Mouse (Mus musculus) embryonic facial prominence, embryonic 13.5 days (tissue): ENCODE measurements around the gene Slc25a29. TPM values are rescaled to one million over a fixed set of nuclear protein-coding genes. Genes with fewer than 3 reads are reported as not detected.
"Not testable (repeated sequence)": the region's sequence is repeated elsewhere in the genome, so short reads cannot be mapped to it uniquely, and the experiment has no call there.

ENCODE experiments used
- ATAC-seq: fragments of 200-750 bp; cut with Nextera tagmentation; 2 replicates; pipeline ENCODE4 v1.8.0; 2017; ENCODE audit warnings: low read depth; ENCODE audit not compliant: insufficient number of reproducible peaks, insufficient read depth, low FRiP score, low TSS enrichment
- H3K27ac ChIP-seq: fragments of 300-500 bp; sonication (generic); 2 replicates; pipeline ENCODE4 v1.5.1; 2015; ENCODE audit warnings: moderate library complexity, mild to moderate bottlenecking, inconsistent platforms
- H3K27me3 ChIP-seq: fragments of 300-500 bp; sonication (generic); 2 replicates; pipeline ENCODE4 v1.6.1; 2015; ENCODE audit warnings: mild to moderate bottlenecking, inconsistent platforms
- H3K36me3 ChIP-seq: fragments of 300-500 bp; sonication (generic); 2 replicates; pipeline ENCODE4 v1.6.1; 2015; ENCODE audit warnings: mild to moderate bottlenecking, inconsistent platforms
- H3K4me1 ChIP-seq: fragments of 300-500 bp; sonication (generic); 2 replicates; pipeline ENCODE4 v1.6.1; 2015; ENCODE audit warnings: inconsistent platforms
- H3K4me2 ChIP-seq: fragments of 300-500 bp; sonication (generic); 2 replicates; pipeline ENCODE4 v1.6.1; 2015; ENCODE audit warnings: moderate library complexity, mild to moderate bottlenecking, inconsistent platforms
- H3K4me3 ChIP-seq: fragments of 300-500 bp; sonication (generic); 2 replicates; pipeline ENCODE4 v1.5.1; 2015; ENCODE audit warnings: mild to moderate bottlenecking, inconsistent platforms
- H3K9ac ChIP-seq: fragments of 300-500 bp; sonication (generic); 2 replicates; pipeline ENCODE4 v1.6.1; 2015; ENCODE audit warnings: mild to moderate bottlenecking, inconsistent platforms
- H3K9me3 ChIP-seq: fragments of 300-500 bp; sonication (generic); 2 replicates; pipeline ENCODE4 v1.6.1; 2016; ENCODE audit warnings: inconsistent platforms
- WGBS: fragments of 180-500 bp; shearing (Covaris S2); methylation state at CpG from one replicate; pipeline ENCODE4 v1.1.7; 2015; ENCODE audit warnings: mixed read lengths; 5-methylcytosine and 5-hydroxymethylcytosine counted together
- polyA plus RNA-seq: library from polyadenylated mRNA; unstranded; fragments of >200 nt; fragmentation: Nextera tagmentation; extraction: Ambion mirVana; gene quantifications from 2 replicates; pipeline ENCODE4 v1.2.1, GENCODE M21; 2015

Gene Slc25a29
- polyA plus RNA-seq, 1 experiment from 2014 or later = 15.8 TPM

DNA sequence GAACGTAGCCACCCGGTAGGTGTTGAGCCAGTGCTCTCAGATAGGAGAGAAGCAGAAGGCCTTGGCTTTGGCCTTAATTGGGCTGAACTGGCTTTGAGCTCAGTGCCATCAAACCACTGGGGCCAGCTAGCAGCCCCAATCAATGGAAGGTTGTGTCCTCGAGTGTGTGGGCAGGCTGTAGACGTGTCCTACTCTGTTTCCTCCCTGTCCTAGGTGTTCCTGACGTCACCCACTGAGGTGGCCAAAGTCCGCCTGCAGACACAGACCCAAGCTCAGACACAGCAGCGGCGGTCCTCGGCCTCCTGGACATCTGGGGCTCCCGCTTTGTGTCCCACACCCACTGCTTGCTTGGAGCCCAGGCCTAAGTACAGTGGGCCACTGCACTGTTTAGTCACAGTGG is 19.4 kb upstream of the Slc25a29 start:
- Histone ChIP-seq H3K27me3 (no peaks in the 10 kb centered on the region), H3K9ac (no peak overlapping the region), H3K36me3 (peaks cover 34% of the 10 kb centered on the region), H3K4me2 (no peak overlapping the region), H3K4me1 (no peaks in the 10 kb centered on the region; the same call in 1 of the 2 replicates), H3K27ac (no peak overlapping the region), H3K9me3 (no peaks in the 10 kb centered on the region), H3K4me3 (no peak overlapping the region)
- ATAC-seq = no peak
- WGBS = 86% methylated on average over 10 of the region's 10 CpGs

DNA sequence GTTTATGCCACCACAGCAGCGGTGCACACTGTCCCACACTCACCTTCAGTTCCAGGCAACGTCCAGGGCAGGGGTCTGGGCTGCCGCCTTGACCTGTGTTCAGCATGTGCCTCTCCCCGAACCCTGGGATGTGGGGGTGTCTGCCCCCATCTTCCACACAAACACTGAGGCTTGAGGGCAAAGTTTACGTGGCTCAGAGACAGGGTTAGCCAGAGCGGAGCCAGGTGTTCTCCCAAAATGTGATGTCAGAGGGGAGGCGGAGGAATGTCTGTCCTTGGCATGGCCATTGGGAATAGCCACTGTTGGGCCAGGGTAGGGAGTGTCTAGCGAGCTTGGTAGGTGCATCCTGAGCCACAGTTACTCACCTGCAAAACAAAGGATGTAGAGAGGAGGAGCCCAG is 17.1 kb upstream of the Slc25a29 start:
- WGBS = 90% methylated on average over 8 of the region's 8 CpGs
- no peak for ATAC-seq
- no peaks in the 10 kb centered on the region for H3K27me3 ChIP-seq
- H3K4me2 ChIP-seq = no peak overlapping the region
- H3K36me3 ChIP-seq = peaks cover 21% of the 10 kb centered on the region
- H3K4me1 ChIP-seq = no peaks in the 10 kb centered on the region; the same call in 1 of the 2 replicates
- H3K27ac ChIP-seq = no peak overlapping the region
- H3K4me3 ChIP-seq = no peak overlapping the region
- no peak overlapping the region for H3K9ac ChIP-seq
- no peaks in the 10 kb centered on the region for H3K9me3 ChIP-seq

DNA sequence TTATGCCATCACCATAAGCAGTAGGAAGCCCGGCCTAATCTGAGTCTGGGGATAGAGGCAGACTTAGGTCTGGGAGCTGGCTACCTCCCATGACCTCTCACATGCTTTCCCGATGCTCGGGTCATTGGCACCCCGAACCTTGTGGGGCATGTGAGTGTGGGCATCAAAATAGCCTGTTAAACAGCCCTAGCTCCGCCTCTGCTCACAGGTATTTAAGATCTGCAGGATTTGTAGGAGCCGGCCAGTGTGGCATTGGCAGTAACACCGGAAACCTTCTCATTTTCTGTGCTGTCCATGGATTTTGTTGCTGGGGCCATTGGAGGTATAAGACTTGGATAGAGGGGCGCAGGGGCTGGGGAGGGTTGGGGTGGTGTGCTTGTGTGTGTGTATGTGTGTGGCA is 15.2 kb upstream of the Slc25a29 start:
- no peak overlapping the region for H3K9ac ChIP-seq
- H3K36me3 ChIP-seq = peaks cover 24% of the 10 kb centered on the region
- no peaks in the 10 kb centered on the region for H3K4me1 ChIP-seq
- no peaks in the 10 kb centered on the region for H3K27me3 ChIP-seq
- ATAC-seq = no peak
- 87% methylated on average over 8 of the region's 8 CpGs for WGBS
- H3K4me2 ChIP-seq = no peak overlapping the region
- no peaks in the 10 kb centered on the region for H3K9me3 ChIP-seq
- H3K4me3 ChIP-seq = no peak overlapping the region
- no peak overlapping the region for H3K27ac ChIP-seq

DNA sequence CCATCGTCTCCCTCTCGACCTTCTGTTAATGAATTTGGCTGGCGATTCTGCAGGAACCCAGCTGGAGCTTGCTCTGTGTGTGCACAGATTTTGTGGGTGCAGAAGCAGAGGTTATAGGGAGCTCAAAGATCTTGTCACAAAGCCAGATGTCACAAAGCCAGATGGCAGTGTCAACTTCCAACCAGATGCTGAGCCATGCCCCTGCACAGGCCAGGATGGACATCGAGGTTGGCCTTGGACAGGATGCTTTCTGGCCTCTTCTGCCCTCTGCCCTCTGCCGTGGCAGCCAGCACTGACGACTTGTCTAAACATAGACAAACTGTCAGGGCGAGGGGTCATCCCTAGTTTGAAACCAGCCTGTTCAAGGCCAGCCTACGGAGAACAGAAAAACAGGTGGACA is 14.4 kb upstream of the Slc25a29 start:
- peaks cover 24% of the 10 kb centered on the region for H3K36me3 ChIP-seq
- no peaks in the 10 kb centered on the region for H3K4me1 ChIP-seq
- WGBS = 46% methylated on average over 8 of the region's 8 CpGs
- no peak overlapping the region for H3K4me3 ChIP-seq
- no peak overlapping the region for H3K9ac ChIP-seq
- no peaks in the 10 kb centered on the region for H3K9me3 ChIP-seq
- no peak overlapping the region for H3K4me2 ChIP-seq
- ATAC-seq = no peak
- no peaks in the 10 kb centered on the region for H3K27me3 ChIP-seq
- H3K27ac ChIP-seq = no peak overlapping the region

DNA sequence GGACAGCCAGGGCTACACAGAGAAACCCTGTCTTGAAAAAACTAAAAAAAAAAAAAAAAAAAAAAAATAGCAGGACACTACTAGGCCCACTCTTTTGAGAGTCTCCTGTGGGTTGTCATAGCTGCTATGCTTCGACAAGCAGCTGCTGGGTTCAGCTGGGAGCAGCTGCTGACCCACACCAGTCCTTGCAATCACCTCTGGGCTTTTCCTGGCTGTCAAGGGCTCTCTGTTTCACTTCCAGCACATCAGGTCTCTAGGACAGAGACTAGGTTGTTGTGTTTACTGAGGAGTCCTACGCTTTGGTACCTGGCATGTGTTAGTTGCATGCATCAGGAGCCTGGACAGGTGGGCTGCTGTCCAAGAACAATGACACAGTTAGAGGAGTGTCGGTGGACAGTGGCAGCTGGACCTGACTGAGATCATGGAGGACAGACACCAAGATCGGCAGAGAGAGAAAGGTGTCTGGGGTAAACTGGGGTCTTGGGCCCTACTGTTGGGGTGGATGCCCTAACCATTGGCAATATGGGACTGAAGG is 13.9 kb upstream of the Slc25a29 start:
- WGBS = 82% methylated on average over 4 of the region's 4 CpGs
- Histone ChIP-seq H3K4me1 (no peaks in the 10 kb centered on the region), H3K27me3 (no peaks in the 10 kb centered on the region), H3K4me2 (no peak overlapping the region), H3K4me3 (no peak overlapping the region), H3K9ac (no peak overlapping the region), H3K27ac (no peak overlapping the region), H3K9me3 (no peaks in the 10 kb centered on the region), H3K36me3 (peaks cover 28% of the 10 kb centered on the region)
- ATAC-seq = no peak

DNA sequence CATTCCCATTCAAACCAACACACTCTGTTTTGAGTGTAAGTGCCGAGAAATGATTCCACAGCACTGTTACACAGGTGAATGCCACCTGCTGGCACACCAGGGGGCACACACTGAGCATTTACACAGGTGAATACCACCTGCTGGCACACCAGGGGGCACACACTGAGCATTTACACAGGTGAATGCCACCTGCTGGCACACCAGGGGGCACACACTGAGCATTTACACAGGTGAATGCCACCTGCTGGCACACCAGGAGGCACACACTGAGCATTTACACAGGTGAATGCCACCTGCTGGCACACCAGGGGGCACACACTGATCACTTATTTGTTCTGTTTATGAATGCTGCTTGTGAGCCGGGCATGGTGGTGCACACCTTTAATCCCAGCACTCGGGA is 12.3 kb upstream of the Slc25a29 start:
- H3K4me3 ChIP-seq, H3K4me2 ChIP-seq, H3K4me1 ChIP-seq, H3K9me3 ChIP-seq, ATAC-seq, H3K27ac ChIP-seq, H3K9ac ChIP-seq, H3K27me3 ChIP-seq: not testable (repeated sequence)
- 91% methylated on average over 3 of the region's 3 CpGs for WGBS
- peaks cover 36% of the 10 kb centered on the region for H3K36me3 ChIP-seq

DNA sequence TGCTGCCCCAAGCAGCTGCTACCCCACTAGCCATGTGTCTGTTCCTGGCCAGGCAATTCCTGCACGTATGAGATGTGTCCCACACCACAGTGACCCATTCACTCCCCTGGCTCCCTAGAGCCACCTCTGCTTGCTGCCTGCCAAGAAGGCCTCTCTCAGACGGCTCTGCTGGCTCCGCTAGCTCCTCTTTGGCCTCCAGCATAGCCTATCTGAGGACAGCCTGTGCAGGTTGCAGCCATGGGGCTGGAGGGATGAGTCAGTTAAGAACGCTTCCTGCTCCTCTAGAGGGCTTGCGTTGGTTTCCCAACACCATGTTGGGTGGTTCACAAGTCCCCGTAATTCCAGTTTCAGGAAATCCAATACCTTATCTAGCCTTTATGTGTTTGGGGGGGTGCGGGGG is 7.0 kb upstream of the Slc25a29 start:
- Histone ChIP-seq H3K9me3 (no peaks in the 10 kb centered on the region), H3K27me3 (no peaks in the 10 kb centered on the region), H3K4me3 (no peak overlapping the region), H3K9ac (no peak overlapping the region), H3K4me1 (peaks cover 14% of the 10 kb centered on the region), H3K4me2 (no peak overlapping the region), H3K36me3 (peaks cover 66% of the 10 kb centered on the region), H3K27ac (no peak overlapping the region)
- WGBS = 85% methylated on average over 7 of the region's 7 CpGs
- no peak for ATAC-seq

DNA sequence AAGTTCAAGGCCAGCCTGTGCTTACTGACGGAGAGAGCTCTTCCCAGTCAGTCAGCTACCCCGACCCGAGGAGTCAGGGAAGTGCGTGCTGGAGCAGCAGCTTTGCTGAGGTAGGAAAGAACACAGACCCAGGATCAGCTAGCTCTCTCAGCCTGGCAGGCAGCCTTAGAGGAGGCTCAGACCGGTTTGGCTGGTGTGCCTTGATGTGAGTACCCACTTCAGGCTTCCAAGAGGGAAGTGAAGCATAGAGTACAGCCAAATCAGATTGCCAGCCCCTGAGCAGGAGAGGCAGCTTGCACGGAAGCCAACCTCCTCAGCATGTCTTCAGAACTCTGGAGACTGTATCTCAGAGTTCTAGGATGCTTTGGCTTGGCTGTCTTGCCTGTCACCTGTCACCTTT is 5.5 kb upstream of the Slc25a29 start:
- H3K4me2 ChIP-seq = no peak overlapping the region
- H3K9ac ChIP-seq = no peak overlapping the region
- ATAC-seq = no peak
- H3K4me1 ChIP-seq = peaks cover 27% of the 10 kb centered on the region
- WGBS = 82% methylated on average over 6 of the region's 6 CpGs
- no peaks in the 10 kb centered on the region for H3K9me3 ChIP-seq
- no peak overlapping the region for H3K27ac ChIP-seq
- no peak overlapping the region for H3K4me3 ChIP-seq
- no peaks in the 10 kb centered on the region for H3K27me3 ChIP-seq
- peaks cover 60% of the 10 kb centered on the region for H3K36me3 ChIP-seq

DNA sequence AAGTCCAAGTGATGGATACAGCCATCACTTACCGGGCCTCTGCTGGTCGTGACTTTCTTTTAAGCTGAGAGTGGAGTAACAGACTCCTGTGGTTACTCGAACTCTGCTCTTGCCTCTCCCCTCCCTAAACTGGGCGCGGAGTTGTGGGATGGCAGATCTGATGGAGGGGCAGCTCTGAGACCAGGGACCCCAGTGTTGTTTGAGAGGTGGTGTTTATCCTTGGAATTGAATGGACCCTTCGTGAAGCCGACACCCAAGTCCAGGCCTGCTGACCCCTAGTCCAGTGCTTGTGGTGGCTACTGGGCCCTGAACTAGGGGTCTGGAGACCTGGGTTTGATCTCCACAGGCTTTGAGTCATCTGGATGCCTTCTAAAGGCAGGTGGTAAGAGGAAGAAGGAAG is 1.0 kb upstream of the Slc25a29 start:
- no peaks in the 10 kb centered on the region for H3K27me3 ChIP-seq
- H3K4me1 ChIP-seq = peaks cover 48% of the 10 kb centered on the region
- H3K4me3 ChIP-seq = peak overlapping the region; percentile 73
- peak overlapping the region; percentile 97 for H3K4me2 ChIP-seq
- H3K36me3 ChIP-seq = peaks cover 21% of the 10 kb centered on the region
- H3K9ac ChIP-seq = peak overlapping the region; percentile 90
- no peak for ATAC-seq
- no peaks in the 10 kb centered on the region for H3K9me3 ChIP-seq
- 46% methylated on average over 7 of the region's 7 CpGs for WGBS
- H3K27ac ChIP-seq = peak overlapping the region; percentile 85

DNA sequence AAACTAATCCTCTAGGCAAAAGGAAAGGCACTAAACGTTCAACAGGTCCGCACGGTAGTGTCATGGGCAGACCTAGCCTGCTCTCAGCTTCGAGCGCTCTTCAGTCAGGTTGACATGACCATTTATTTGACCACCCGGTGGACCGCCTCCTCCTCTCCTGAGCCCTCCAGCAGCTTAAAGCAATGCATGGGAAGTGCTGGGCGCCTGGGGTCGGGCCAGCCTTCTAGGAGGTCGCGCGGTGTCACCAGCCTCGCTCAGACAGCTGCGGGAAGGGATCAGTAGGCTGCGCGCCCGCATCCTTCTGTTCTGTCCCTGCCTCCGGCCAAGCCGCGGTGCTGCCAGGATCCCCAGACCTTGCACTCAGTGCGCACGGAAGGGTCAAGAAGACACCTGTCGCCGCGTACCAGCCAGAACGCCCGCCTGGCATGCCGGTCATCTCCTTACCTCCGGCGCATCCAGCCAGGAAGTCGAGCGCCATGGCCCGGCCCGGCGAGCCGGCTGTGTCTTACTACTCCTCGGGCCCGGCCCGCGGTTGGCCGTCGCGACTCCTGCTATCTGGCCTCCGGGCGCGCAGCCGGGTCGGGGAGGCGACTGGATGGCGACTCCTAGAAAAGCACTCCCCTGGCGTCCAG is 359 bp downstream of the Slc25a29 start:
- peak overlapping the region; percentile 97 for H3K4me2 ChIP-seq
- no peaks in the 10 kb centered on the region for H3K9me3 ChIP-seq
- ATAC-seq = no peak
- H3K27ac ChIP-seq = no peak overlapping the region
- no peaks in the 10 kb centered on the region for H3K27me3 ChIP-seq
- H3K4me3 ChIP-seq = peak overlapping the region; percentile 73
- H3K36me3 ChIP-seq = peaks cover 9% of the 10 kb centered on the region; the same call in 1 of the 2 replicates
- peaks cover 48% of the 10 kb centered on the region for H3K4me1 ChIP-seq
- peak overlapping the region; percentile 90 for H3K9ac ChIP-seq
- WGBS = 1% methylated on average over 51 of the region's 51 CpGs

DNA sequence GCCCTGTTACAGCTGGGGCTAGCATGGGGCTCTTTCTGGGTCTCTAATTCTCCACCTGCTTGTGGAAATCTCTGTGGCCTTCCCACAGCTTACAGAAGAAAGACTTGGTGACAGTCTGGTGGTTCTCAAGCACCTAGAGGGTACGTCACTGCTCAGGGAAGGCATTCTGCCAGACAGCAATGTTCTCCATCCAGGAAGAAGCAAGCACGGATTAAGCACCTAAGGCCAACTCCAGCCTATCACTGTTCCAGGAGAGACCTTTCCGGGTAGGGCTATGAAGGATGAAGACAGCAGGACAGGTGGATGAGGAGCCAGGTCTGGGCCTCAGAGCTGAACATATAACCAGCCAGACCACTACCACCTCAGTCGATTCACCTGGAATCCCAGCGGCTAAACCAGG is 897 bp downstream of the Slc25a29 start:
- Histone ChIP-seq H3K27me3 (no peaks in the 10 kb centered on the region), H3K4me2 (peak overlapping the region; percentile 97), H3K4me3 (peak overlapping the region; percentile 73), H3K27ac (no peak overlapping the region), H3K36me3 (peaks cover 9% of the 10 kb centered on the region; the same call in 1 of the 2 replicates), H3K9me3 (no peaks in the 10 kb centered on the region), H3K4me1 (peaks cover 47% of the 10 kb centered on the region), H3K9ac (peak overlapping the region; percentile 90)
- 34% methylated on average over 5 of the region's 5 CpGs for WGBS
- ATAC-seq = no peak

DNA sequence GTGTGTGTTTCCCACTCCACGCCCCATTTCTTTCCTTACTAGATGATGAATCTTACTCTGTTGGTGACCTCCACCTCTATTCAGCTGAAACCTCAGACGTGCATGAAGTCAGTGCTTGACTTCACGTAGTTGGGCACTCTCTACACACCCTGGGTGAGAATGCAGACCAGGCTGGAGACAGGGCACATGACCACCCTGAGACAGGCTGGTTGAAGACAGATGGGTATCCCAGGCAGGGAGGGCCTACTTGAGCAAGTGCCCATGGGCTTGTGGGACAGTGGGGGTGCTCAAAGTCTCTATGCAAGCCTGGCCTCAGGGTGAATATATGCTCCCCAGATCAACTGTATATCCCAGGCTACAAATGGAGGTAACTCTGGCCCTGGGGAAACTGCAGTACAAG is 1.3 kb downstream of the Slc25a29 start:
- H3K4me2 ChIP-seq = peak overlapping the region; percentile 97
- H3K27ac ChIP-seq = no peak overlapping the region
- H3K27me3 ChIP-seq = no peaks in the 10 kb centered on the region
- H3K9me3 ChIP-seq = no peaks in the 10 kb centered on the region
- H3K9ac ChIP-seq = no peak overlapping the region
- no peak for ATAC-seq
- H3K4me3 ChIP-seq = peak overlapping the region; percentile 73; the same call in 1 of the 2 replicates
- peaks cover 9% of the 10 kb centered on the region; the same call in 1 of the 2 replicates for H3K36me3 ChIP-seq
- H3K4me1 ChIP-seq = peaks cover 44% of the 10 kb centered on the region
- 78% methylated on average over 3 of the region's 3 CpGs for WGBS
